Mouse (Mus musculus): ENCODE data around the gene Wdr5. TPM values are rescaled to one million over a fixed set of nuclear protein-coding genes. Genes with fewer than 3 reads are reported as not detected.

Wdr5 gene
- 17.3 and 23.7 TPM in 2 replicates for polyA plus RNA-seq (2012; rRNA removed)

- Histone ChIP-seq H3K4me1 (ENCODE audit: control insufficient read depth, insufficient read depth, insufficient read length) (peaks cover 7% of the 10 kb centered on the region; the same call in 1 of the 2 replicates), H3K27ac (ENCODE audit: insufficient read depth, low read length) (peak within 1 kb of the TSS; percentile 85), H3K36me3 (ENCODE audit: control insufficient read depth, insufficient read depth, low read length) (peaks cover 6% of the 10 kb centered on the region), H3K4me3 (ENCODE audit: extremely low read depth, insufficient read depth, insufficient read length) (peak within 1 kb of the TSS; percentile 73), H3K27me3 (ENCODE audit: control insufficient read depth, insufficient read depth, low read length) (no peaks in the 10 kb centered on the region)
- under 1% methylated on average over 57 of the region's 57 CpGs for WGBS
- TF ChIP-seq CTCF (IDR thresholded peaks at IDR 0.05; ENCODE audit: extremely low read depth, insufficient read depth, insufficient read length, insufficient replicate concordance) (no peak), POLR2A (IDR thresholded peaks at IDR 0.05; ENCODE audit: low read depth, low read length) (peak; percentile 17; the same call in 1 of the 2 replicates)
- peak; percentile 79 to 96 for DNase-seq (ENCODE audit: low read depth in 1 of 2, low spot score in 2 of 2)
Observed at GRCm38 (mm10) chr2:27514639-27515328, at the start of gene Wdr5. Wdr5 (plus strand) TSS chr2:27515157.

- peak in 1 of 2 experiments; percentile 51 for DNase-seq (ENCODE audit: low read depth in 1 of 2, low spot score in 2 of 2)
- peaks cover 58% of the 10 kb centered on the region; the same call in 1 of the 2 replicates for H3K4me1 ChIP-seq (ENCODE audit: control insufficient read depth, insufficient read depth, insufficient read length)
Observed at GRCm38 (mm10) chr2:27469292-27469990, 45.5 kb upstream of the Wdr5 start.

GRCm38 (mm10) chr2:27469991-27470355, 45.0 kb upstream of the Wdr5 start:
- Histone ChIP-seq H3K4me3 (ENCODE audit: extremely low read depth, insufficient read depth, insufficient read length) (no peak overlapping the region), H3K36me3 (ENCODE audit: control insufficient read depth, insufficient read depth, low read length) (no peaks in the 10 kb centered on the region), H3K27me3 (ENCODE audit: control insufficient read depth, insufficient read depth, low read length) (no peaks in the 10 kb centered on the region), H3K27ac (ENCODE audit: insufficient read depth, low read length) (peak overlapping the region; percentile 22), H3K4me1 (ENCODE audit: control insufficient read depth, insufficient read depth, insufficient read length) (peaks cover 58% of the 10 kb centered on the region; the same call in 1 of the 2 replicates)
- WGBS: 72% methylated on average over 3 of the region's 3 CpGs
- TF ChIP-seq POLR2A (IDR thresholded peaks at IDR 0.05; ENCODE audit: low read depth, low read length): no peak
- DNase-seq (ENCODE audit: low read depth in 1 of 2, low spot score in 2 of 2): no peak

More at GRCm38 (mm10) chr2:27469292-27469990, 45.5 kb upstream of the Wdr5 start:
- H3K27me3 ChIP-seq (ENCODE audit: control insufficient read depth, insufficient read depth, low read length): no peaks in the 10 kb centered on the region
- peak overlapping the region; percentile 24 for H3K27ac ChIP-seq (ENCODE audit: insufficient read depth, low read length)
- H3K4me3 ChIP-seq (ENCODE audit: extremely low read depth, insufficient read depth, insufficient read length): no peak overlapping the region
- no peaks in the 10 kb centered on the region for H3K36me3 ChIP-seq (ENCODE audit: control insufficient read depth, insufficient read depth, low read length)
- 28% methylated on average over 4 of the region's 4 CpGs for WGBS
- no peak for TF ChIP-seq POLR2A (IDR thresholded peaks at IDR 0.05; ENCODE audit: low read depth, low read length)
- TF ChIP-seq CTCF (IDR thresholded peaks at IDR 0.05; ENCODE audit: extremely low read depth, insufficient read depth, insufficient read length, insufficient replicate concordance): no peak

- no peaks in the 10 kb centered on the region for H3K27me3 ChIP-seq (ENCODE audit: control insufficient read depth, insufficient read depth, low read length)
- no peaks in the 10 kb centered on the region for H3K36me3 ChIP-seq (ENCODE audit: control insufficient read depth, insufficient read depth, low read length)
- no peak overlapping the region; the same call in 1 of the 2 replicates for H3K27ac ChIP-seq (ENCODE audit: insufficient read depth, low read length)
- 92% methylated on average over 2 of the region's 2 CpGs for WGBS
- no peak for TF ChIP-seq CTCF (IDR thresholded peaks at IDR 0.05; ENCODE audit: extremely low read depth, insufficient read depth, insufficient read length, insufficient replicate concordance)
- no peak for TF ChIP-seq POLR2A (IDR thresholded peaks at IDR 0.05; ENCODE audit: low read depth, low read length)
- no peak overlapping the region for H3K4me3 ChIP-seq (ENCODE audit: extremely low read depth, insufficient read depth, insufficient read length)
- H3K4me1 ChIP-seq (ENCODE audit: control insufficient read depth, insufficient read depth, insufficient read length): peaks cover 58% of the 10 kb centered on the region; the same call in 1 of the 2 replicates
- no peak for DNase-seq (ENCODE audit: low read depth in 1 of 2, low spot score in 2 of 2)
Observed at GRCm38 (mm10) chr2:27470535-27470934, 44.4 kb upstream of the Wdr5 start.

- H3K4me1 ChIP-seq (ENCODE audit: control insufficient read depth, insufficient read depth, insufficient read length): peaks cover 58% of the 10 kb centered on the region; the same call in 1 of the 2 replicates
- no peak for DNase-seq (ENCODE audit: low read depth in 1 of 2, low spot score in 2 of 2)
- no peak overlapping the region for H3K4me3 ChIP-seq (ENCODE audit: extremely low read depth, insufficient read depth, insufficient read length)
- peak overlapping the region; percentile 6; the same call in 1 of the 2 replicates for H3K27ac ChIP-seq (ENCODE audit: insufficient read depth, low read length)
- H3K36me3 ChIP-seq (ENCODE audit: control insufficient read depth, insufficient read depth, low read length): no peaks in the 10 kb centered on the region
- TF ChIP-seq POLR2A (IDR thresholded peaks at IDR 0.05; ENCODE audit: low read depth, low read length): no peak
- no peak for TF ChIP-seq CTCF (IDR thresholded peaks at IDR 0.05; ENCODE audit: extremely low read depth, insufficient read depth, insufficient read length, insufficient replicate concordance)
- H3K27me3 ChIP-seq (ENCODE audit: control insufficient read depth, insufficient read depth, low read length): no peaks in the 10 kb centered on the region
Observed at GRCm38 (mm10) chr2:27471170-27471584, 43.8 kb upstream of the Wdr5 start.

GRCm38 (mm10) chr2:27473061-27473765, 41.7 kb upstream of the Wdr5 start:
- TF ChIP-seq CTCF (IDR thresholded peaks at IDR 0.05; ENCODE audit: extremely low read depth, insufficient read depth, insufficient read length, insufficient replicate concordance) (no peak), POLR2A (IDR thresholded peaks at IDR 0.05; ENCODE audit: low read depth, low read length) (no peak)
- Histone ChIP-seq H3K27me3 (ENCODE audit: control insufficient read depth, insufficient read depth, low read length) (no peaks in the 10 kb centered on the region), H3K4me1 (ENCODE audit: control insufficient read depth, insufficient read depth, insufficient read length) (peaks cover 53% of the 10 kb centered on the region; the same call in 1 of the 2 replicates), H3K27ac (ENCODE audit: insufficient read depth, low read length) (no peak overlapping the region; the same call in 1 of the 2 replicates), H3K36me3 (ENCODE audit: control insufficient read depth, insufficient read depth, low read length) (no peaks in the 10 kb centered on the region), H3K4me3 (ENCODE audit: extremely low read depth, insufficient read depth, insufficient read length) (no peak overlapping the region)
- whole genome bisulfite sequencing: 30% methylated on average over 7 of the region's 7 CpGs
- DNase-seq (ENCODE audit: low read depth in 1 of 2, low spot score in 2 of 2): no peak
